Mouse (Mus musculus) stomach, postnatal 0 days (tissue): ENCODE results near the gene Ankrd23.

Experiments used
- CTCF ChIP-seq: IDR thresholded peaks from 2 replicates; pipeline ENCODE4 v1.5.1; 2016; ENCODE audit warnings: antibody characterized with exemption, low read depth, mild to moderate bottlenecking, moderate library complexity
- EP300 ChIP-seq: optimal IDR thresholded peaks from 2 replicates; pipeline ENCODE3; 2016; ENCODE audit warnings: antibody characterized with exemption

DNA sequence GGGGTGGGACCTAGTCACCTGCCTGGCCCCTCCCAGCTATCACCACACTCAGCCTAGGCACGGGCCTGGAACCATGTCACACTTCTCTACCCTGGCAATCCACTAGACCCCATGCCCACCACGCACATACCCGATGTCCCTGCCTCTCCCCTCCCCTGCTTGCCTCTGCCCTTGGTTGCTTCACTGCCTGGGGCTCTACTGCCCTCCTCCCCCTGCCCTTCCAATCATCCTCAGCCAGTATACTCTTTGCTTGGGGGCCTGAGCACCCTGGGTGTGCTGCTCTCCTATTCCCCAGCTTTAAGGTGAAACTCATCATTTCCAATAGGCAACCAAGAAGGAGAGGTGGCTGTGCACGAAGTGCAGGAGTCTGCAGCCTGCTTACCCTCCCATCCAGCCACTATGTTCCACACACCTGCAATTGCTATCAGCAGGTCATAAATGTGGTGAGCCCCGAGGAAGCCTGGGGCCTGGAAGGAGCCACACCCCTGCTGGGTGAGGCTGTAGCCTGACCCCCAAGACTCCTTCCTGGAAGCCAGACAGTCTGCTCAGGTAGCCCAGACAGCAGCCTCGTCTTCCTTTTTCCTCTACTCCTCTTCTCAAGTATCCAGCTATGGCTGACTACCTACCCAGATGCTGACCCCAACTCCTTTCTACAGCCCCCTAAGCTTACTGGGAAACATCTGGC lies 40.5 kb upstream of the Ankrd23 start:
- TF ChIP-seq CTCF: no peak
- TF ChIP-seq EP300: no peak
